Mouse (Mus musculus) erythroblast, embryonic 14.5 days (primary cell): ENCODE results near the gene Iglon5.

ENCODE experiments used
- GATA1 ChIP-seq: IDR thresholded peaks from 2 replicates; pipeline ENCODE4 v1.6.1; 2012; ENCODE audit warnings: low read length, inconsistent platforms, mixed read lengths
- TAL1 ChIP-seq: IDR thresholded peaks from 3 replicates; pipeline ENCODE4 v1.6.1; 2012; ENCODE audit warnings: low read length, inconsistent platforms, mixed read lengths

GRCm38 (mm10) chr7:43442684-43443083 is 47.2 kb downstream of the Iglon5 start:
- TF ChIP-seq TAL1 (no peak), GATA1 (no peak)
